Mouse (Mus musculus) spleen, embryonic (tissue): ENCODE measurements at regions not wholly inside any gene's neighbourhood (a gene's known extent, or its start where the extent isn't known, plus 50 kb on each side); places are given as distances from the start of the nearest gene placed in this dataset.

Experiments
- CTCF ChIA-PET: fragments of 350-600 bp; sonication (Branson Sonifier 250); formaldehyde crosslinking; loops from one replicate; lab custom pipeline; 2022; lab: Charles Lee

DNA sequence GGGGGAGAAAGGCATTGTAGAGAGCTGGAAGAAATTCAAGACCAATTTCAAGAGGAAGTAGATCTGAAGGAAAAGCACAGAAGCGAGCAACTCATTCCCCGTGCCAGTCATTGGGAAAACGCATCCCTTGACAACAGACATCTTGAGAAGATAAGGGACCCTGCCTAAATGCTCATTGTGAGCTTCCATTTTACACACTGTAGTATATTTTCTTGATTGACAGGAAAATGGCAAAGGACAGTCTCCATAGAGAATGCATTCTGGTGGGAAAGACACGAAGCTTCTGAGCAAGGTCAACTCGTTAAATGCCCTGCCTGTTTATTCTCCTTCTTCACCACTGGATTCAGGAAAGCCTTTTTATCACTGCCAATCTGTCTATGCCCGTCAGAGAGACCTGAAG lies 424.1 kb upstream of the Vwc2 start:
- CTCF ChIA-PET, result no interaction called here

- CTCF ChIA-PET, result interaction anchor here (0.6 kb wide), 1 partner anchor 19 kb away, joined by 4 read pairs; no protein-coding TSS in a partner anchor
Observed at GRCm38 (mm10) chr11:10724991-10725390, 389.0 kb upstream of the Vwc2 start.

DNA sequence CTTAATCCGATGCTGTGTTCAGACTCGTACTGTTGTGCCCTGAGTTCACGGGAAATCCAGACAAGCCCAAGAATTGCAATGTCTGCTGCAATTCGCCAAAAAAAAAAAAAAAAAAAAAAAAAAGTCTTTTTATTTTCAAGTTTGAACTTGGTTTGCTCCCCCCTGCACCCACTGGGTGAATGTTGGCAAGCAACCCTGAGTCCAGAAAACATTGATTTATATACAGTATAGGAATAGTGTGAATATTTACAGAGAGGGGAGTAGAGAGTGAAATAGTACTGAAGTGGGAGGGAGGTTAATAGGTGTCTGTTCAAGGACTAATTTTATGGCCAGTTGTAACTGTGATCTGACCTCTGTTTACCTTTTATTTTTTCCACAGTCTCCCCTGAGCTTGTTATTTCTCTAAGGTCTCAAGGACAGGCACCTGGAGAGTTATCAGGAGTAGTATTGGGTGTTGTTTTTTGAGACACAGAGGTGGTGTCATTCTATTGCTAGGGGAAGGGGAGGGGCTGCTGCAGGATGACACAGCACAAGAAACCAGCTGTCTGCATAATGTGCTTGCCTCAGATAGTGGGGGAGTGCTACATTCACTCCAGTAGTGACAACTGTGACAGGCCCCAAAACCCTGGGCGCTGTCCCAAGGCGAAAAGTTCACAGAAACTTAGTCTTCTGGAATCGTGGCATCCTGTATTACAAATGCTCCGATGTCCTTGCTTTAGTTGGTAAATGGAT lies 385.0 kb upstream of the Vwc2 start:
- CTCF ChIA-PET, result no interaction called here
